Mouse (Mus musculus) stomach, postnatal 0 days (tissue): Measurements from ENCODE around the gene Atp6v1g3. TPM values are rescaled to one million over a fixed set of nuclear protein-coding genes. Genes with fewer than 3 reads are reported as not detected.

ENCODE experiments used
- ATAC-seq: fragments of 200-750 bp; cut with Nextera tagmentation; 2 replicates; pipeline ENCODE4 v1.8.0; 2017; ENCODE audit not compliant: low FRiP score, low TSS enrichment
- DNase-seq: peaks from one replicate; pipeline ENCODE4 v3.0.0-alpha.2; 2016; ENCODE audit warnings: low spot score
- H3K27ac ChIP-seq: fragments of 300-500 bp; sonication (generic); replicated peaks from 2 replicates; pipeline ENCODE4 v1.5.1; 2014; ENCODE audit warnings: mild to moderate bottlenecking, control low read depth
- H3K27me3 ChIP-seq: fragments of 300-500 bp; sonication (generic); 2 replicates; pipeline ENCODE4 v1.6.1; 2014; ENCODE audit warnings: low read length; ENCODE audit not compliant: control insufficient read depth, insufficient read depth
- H3K36me3 ChIP-seq: fragments of 300-500 bp; sonication (generic); 2 replicates; pipeline ENCODE4 v1.6.1; 2014; ENCODE audit warnings: low read length, mixed read lengths; ENCODE audit not compliant: control insufficient read depth, insufficient read depth
- H3K4me1 ChIP-seq: fragments of 300-500 bp; sonication (generic); replicated peaks from 2 replicates; pipeline ENCODE4 v1.6.1; 2014; ENCODE audit warnings: antibody characterized with exemption; ENCODE audit not compliant: control insufficient read depth, insufficient read depth
- H3K4me2 ChIP-seq: fragments of 300-500 bp; sonication (generic); replicated peaks from 2 replicates; pipeline ENCODE4 v1.6.1; 2014; ENCODE audit warnings: low read depth, mild to moderate bottlenecking, control low read depth, moderate library complexity
- H3K4me3 ChIP-seq: fragments of 300-500 bp; sonication (generic); 2 replicates; pipeline ENCODE4 v1.5.1; 2014; ENCODE audit warnings: low read depth, low read length, control low read depth
- H3K9ac ChIP-seq: fragments of 300-500 bp; sonication (generic); 2 replicates; pipeline ENCODE4 v1.6.1; 2014; ENCODE audit warnings: mild to moderate bottlenecking, low read length, control low read depth, mixed read lengths
- H3K9me3 ChIP-seq: fragments of 300-500 bp; sonication (generic); 2 replicates; pipeline ENCODE4 v1.6.1; 2016; ENCODE audit warnings: low read length; ENCODE audit not compliant: control insufficient read depth
- CTCF ChIP-seq: IDR thresholded peaks from 2 replicates; pipeline ENCODE4 v1.5.1; 2016; ENCODE audit warnings: antibody characterized with exemption, low read depth, mild to moderate bottlenecking, moderate library complexity
- EP300 ChIP-seq: optimal IDR thresholded peaks from 2 replicates; pipeline ENCODE3; 2016; ENCODE audit warnings: antibody characterized with exemption
- WGBS: fragments of 180-500 bp; shearing (Covaris S2); extraction: QIAGEN DNeasy Blood & Tissue Kit; methylation state at CpG from one replicate; pipeline ENCODE4 v1.1.7; 2014; 5-methylcytosine and 5-hydroxymethylcytosine counted together
- polyA plus RNA-seq: library from polyadenylated mRNA; unstranded; fragments of >200 nt; fragmentation: Nextera tagmentation; extraction: Ambion mirVana; gene quantifications from 2 replicates; pipeline ENCODE4 v1.2.1, GENCODE M21; 2015

Gene Atp6v1g3
- polyA plus RNA-seq, 1 experiment from 2014 or later: not detected

DNA sequence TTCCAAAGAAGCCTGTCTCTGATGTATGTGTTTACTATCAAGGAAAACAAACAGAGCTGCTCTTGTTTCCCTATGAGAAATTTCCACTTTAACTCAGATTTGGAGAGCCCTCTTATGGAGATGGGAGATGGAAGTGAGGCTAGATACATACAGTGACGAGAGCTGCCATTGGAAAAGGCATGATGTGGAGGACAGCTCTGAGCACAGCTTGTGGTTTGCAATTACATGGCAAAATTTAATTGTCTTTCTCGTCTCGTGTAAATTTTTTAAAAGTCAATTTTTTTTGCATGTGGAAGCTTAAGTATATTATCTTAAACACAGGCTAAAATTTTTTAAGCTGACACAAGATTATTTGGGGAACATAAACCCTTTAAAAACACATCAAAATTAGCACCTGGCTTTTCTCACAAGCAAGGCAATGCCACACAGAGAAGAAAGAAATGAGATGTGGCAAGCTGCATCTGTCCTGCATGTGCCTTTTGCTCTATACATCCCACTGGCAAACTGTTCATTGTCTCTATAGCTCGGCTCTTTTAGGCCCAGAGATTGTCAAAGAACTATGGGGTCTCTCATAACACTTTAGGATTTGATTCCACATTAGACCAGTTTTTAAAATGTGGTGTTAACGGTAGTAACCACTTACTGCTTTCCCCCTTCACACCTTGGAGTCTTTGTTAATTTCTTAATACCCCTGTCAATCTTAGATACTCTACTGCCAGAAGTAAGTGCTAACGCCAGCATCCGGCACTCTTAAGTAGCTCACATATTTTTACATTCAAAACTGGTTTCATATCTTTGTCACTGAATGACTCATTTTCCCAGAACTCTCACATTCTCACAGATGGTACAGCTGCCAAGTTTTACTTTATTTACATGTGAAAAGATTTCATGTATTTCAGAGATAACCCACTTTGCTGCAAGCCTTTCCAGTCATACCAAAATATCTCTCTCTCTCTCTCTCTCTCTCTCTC lies 16.2 kb downstream of the Atp6v1g3 start:
- ATAC-seq: peak; percentile 12; the same call in 1 of the 2 replicates
- no peak for TF ChIP-seq EP300
- TF ChIP-seq CTCF: no peak
- Histone ChIP-seq H3K4me2 (no peak overlapping the region), H3K36me3 (no peaks in the 10 kb centered on the region), H3K4me3 (no peak overlapping the region), H3K27me3 (no peaks in the 10 kb centered on the region), H3K9me3 (no peaks in the 10 kb centered on the region), H3K4me1 (no peaks in the 10 kb centered on the region), H3K9ac (no peak overlapping the region), H3K27ac (no peak overlapping the region)
- 41% methylated on average over 7 of the region's 7 CpGs for WGBS
- DNase-seq: no peak

DNA sequence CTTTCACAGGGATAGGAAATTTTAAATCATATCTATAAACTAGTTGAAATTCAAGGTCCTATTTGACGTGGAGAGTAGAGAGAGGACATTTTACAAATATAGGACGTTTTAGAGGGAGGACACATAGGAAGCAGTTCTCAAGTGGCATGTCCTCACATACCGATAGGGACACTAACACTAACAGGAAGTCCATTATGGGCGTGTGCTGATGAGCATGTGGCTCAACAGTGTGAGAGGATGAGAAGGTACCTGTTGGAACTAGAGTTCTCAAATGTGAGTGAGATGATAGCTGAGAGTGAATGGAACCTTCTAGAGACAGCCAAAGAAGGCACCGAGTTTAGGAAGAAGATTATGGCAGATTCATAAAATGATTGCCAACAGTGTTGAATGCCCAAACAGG lies 17.9 kb downstream of the Atp6v1g3 start:
- H3K4me3 ChIP-seq: no peak overlapping the region
- no peak overlapping the region for H3K4me2 ChIP-seq
- 72% methylated on average over 5 of the region's 5 CpGs for WGBS
- no peak overlapping the region for H3K27ac ChIP-seq
- no peak for DNase-seq
- TF ChIP-seq EP300 (no peak), CTCF (no peak)
- no peaks in the 10 kb centered on the region for H3K36me3 ChIP-seq
- no peak for ATAC-seq
- no peak overlapping the region for H3K9ac ChIP-seq
- no peaks in the 10 kb centered on the region for H3K9me3 ChIP-seq
- H3K4me1 ChIP-seq: no peaks in the 10 kb centered on the region
- no peaks in the 10 kb centered on the region for H3K27me3 ChIP-seq

- H3K27ac ChIP-seq: no peak overlapping the region
- H3K9me3 ChIP-seq: no peaks in the 10 kb centered on the region
- no peak overlapping the region for H3K9ac ChIP-seq
- ATAC-seq (no peak), DNase-seq (no peak)
- H3K4me3 ChIP-seq: no peak overlapping the region
- 79% methylated on average over 5 of the region's 5 CpGs for WGBS
- no peaks in the 10 kb centered on the region for H3K36me3 ChIP-seq
- TF ChIP-seq CTCF: no peak
- no peaks in the 10 kb centered on the region for H3K4me1 ChIP-seq
- H3K27me3 ChIP-seq: no peaks in the 10 kb centered on the region
- no peak overlapping the region for H3K4me2 ChIP-seq
These were observed 20.9 kb downstream of the Atp6v1g3 start for GRCm38 (mm10) chr1:138294487-138294886.

GRCm38 (mm10) chr1:138298156-138298555 lies 24.6 kb downstream of the Atp6v1g3 start:
- Histone ChIP-seq H3K4me2 (no peak overlapping the region), H3K9ac (no peak overlapping the region), H3K36me3 (no peaks in the 10 kb centered on the region), H3K4me1 (no peaks in the 10 kb centered on the region), H3K27me3 (no peaks in the 10 kb centered on the region), H3K27ac (no peak overlapping the region), H3K9me3 (no peaks in the 10 kb centered on the region), H3K4me3 (no peak overlapping the region)
- DNase-seq (no peak), ATAC-seq (no peak)
- 52% methylated on average over 2 of the region's 2 CpGs for WGBS
- TF ChIP-seq CTCF (no peak), EP300 (no peak)

DNA sequence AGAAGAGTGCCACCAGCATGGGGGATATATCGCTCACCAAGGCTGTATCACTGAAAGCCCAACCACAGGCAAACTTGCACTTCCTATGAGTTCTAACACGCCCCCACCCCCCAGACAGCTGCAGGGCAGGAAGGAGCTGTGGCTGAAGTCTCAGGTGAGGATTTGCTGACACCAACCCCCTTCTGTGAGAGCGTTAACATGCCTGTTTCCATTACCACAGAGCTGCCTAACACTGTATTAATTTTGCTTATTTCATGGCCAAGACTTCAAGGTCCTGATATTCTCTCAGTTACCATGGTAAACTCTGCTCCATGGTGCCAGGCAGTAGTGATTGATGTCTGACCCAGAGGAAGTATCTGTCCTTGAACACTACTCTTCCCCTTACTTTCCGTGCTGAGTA lies 26.0 kb downstream of the Atp6v1g3 start:
- ATAC-seq: no peak

DNA sequence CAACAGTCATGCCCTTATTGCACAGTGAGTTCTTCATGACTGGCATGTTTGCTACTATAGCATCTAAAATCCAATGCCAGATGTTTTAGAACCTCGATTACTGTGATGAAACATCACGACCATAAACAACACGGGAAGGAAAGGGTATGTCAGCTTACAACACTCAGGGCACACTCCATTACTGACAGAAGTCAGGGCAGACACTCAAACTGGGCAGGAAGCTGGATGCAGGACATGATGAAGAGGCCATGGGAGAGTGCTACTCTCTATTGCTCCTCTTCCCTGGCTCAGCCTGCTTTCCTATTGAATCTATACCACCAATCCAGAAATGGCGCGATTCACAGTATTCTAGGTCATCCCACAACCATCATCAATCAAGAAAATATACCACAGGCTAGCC lies 28.4 kb downstream of the Atp6v1g3 start:
- Histone ChIP-seq H3K9ac (no peak overlapping the region), H3K4me2 (no peak overlapping the region), H3K27ac (no peak overlapping the region), H3K4me1 (no peaks in the 10 kb centered on the region), H3K27me3 (no peaks in the 10 kb centered on the region), H3K9me3 (no peaks in the 10 kb centered on the region), H3K36me3 (no peaks in the 10 kb centered on the region), H3K4me3 (no peak overlapping the region)
- TF ChIP-seq EP300 (no peak), CTCF (no peak)
- DNase-seq (no peak), ATAC-seq (no peak)
- WGBS: 77% methylated on average over 5 of the region's 5 CpGs

More for the DNA sequence above, 26.0 kb downstream of the Atp6v1g3 start:
- Histone ChIP-seq H3K9me3 (no peaks in the 10 kb centered on the region), H3K36me3 (no peaks in the 10 kb centered on the region), H3K4me1 (no peaks in the 10 kb centered on the region), H3K27me3 (no peaks in the 10 kb centered on the region), H3K4me2 (no peak overlapping the region), H3K4me3 (no peak overlapping the region), H3K9ac (no peak overlapping the region), H3K27ac (no peak overlapping the region)
- WGBS: 59% methylated on average over 4 of the region's 4 CpGs
- TF ChIP-seq EP300: no peak
- no peak for TF ChIP-seq CTCF
- no peak for DNase-seq
